Mouse (Mus musculus): ENCODE data around the gene Klhl30. TPM values are rescaled to one million over a fixed set of nuclear protein-coding genes. Genes with fewer than 3 reads are reported as not detected.

Klhl30 gene
- 0.41 and 0.59 TPM in 2 replicates for polyA plus RNA-seq (2016; fragmentation: Nextera tagmentation; extraction: Ambion mirVana)

DNA sequence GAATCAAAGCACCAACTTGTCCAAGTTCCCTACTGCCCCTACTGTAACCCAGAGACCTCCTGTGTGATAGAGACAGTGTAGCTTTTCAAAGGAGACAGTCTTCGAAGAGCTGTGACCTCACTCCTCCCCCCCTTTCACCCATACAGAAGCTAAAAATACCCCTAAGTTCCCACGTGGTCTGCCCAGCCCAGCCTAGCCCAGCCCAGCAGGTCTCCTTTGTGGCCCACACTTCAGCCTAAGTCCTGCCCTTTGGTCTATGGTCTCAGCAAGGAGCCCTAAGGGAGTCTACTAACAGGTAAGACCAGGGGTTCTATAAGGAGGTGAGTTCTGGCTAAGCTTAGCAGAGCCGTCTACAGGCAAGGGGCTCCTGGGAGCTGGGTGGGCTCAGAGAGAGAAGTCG lies at the start of gene Klhl30:
Klhl30 (plus strand) TSS at position 176 of the 400 bp plus-strand sequence.
- 73% methylated on average over 4 of the region's 4 CpGs for WGBS
- Histone ChIP-seq H3K4me2 (replicated peaks) (no peak within 1 kb of the TSS), H3K9me3 (replicated peaks) (no peaks in the 10 kb centered on the region), H3K27me3 (peaks cover 10% of the 10 kb centered on the region), H3K4me1 (no peaks in the 10 kb centered on the region), H3K36me3 (no peaks in the 10 kb centered on the region), H3K4me3 (no peak within 1 kb of the TSS), H3K9ac (no peak within 1 kb of the TSS), H3K27ac (no peak within 1 kb of the TSS)
- no peak for ATAC-seq (ENCODE audit: low FRiP score)

DNA sequence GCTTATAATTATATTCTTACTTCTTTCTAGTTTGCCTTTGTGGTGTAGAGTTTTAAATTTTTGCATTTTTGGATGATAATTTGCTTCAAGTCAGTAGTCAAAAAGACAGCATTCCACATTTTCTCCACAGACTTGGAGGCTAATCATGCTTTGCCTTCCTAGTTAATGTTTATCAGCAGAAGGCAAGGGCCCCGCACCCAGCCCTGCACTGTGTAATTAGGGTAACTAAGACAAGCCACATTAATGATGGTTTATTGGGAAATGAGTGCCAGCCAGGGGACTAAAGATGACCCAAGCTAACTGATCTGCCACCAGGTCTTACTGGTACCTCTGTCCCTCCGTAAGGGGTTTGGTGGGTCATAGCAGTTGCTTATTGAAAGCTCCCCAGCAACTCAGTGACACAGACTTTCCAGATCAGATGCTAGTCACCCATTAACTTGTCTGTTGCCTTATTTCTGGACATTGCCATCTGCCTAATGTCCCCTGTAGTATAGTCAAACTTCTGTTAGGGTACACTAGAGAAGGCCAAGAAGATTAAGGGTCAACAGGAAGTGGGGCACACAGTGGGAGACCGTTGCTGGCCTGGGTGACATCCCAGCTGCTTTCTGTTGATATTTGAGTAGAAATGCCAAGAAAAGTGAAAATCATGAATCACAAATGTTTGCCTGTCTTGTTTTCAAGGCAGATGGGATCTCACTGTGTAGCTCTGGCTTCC lies 49.5 kb upstream of the Klhl30 start:
- H3K27ac ChIP-seq, result no peak overlapping the region
- H3K9me3 ChIP-seq (replicated peaks), result no peaks in the 10 kb centered on the region
- H3K27me3 ChIP-seq, result no peaks in the 10 kb centered on the region
- WGBS, result 86% methylated on average over 3 of the region's 3 CpGs
- peaks cover 16% of the 10 kb centered on the region for H3K4me1 ChIP-seq
- no peak overlapping the region for H3K9ac ChIP-seq
- ATAC-seq (ENCODE audit: low FRiP score), result no peak
- H3K36me3 ChIP-seq, result peaks cover 19% of the 10 kb centered on the region
- H3K4me2 ChIP-seq (replicated peaks), result no peak overlapping the region
- no peak overlapping the region for H3K4me3 ChIP-seq

DNA sequence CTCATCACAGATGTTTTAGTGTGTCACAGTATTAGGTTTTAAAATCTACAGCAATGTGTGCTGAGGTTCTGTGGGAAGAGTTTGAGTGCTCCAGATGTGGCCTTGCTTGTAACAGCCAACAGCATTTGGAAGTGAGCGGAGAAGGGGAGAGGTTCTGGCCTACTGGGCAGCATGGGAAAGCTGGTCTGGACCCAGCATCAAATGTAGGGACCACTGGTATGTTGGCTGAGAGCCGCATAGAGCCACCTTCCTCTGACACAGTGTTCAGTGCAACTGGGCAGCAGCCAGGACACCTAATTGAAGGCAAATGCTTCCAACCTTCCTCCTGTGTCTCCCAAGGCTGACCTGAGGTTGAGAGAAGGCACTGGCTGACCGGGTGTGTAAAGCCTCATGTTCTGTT lies 48.8 kb upstream of the Klhl30 start:
- Histone ChIP-seq H3K36me3 (peaks cover 21% of the 10 kb centered on the region), H3K4me2 (replicated peaks) (no peak overlapping the region), H3K27me3 (no peaks in the 10 kb centered on the region), H3K9me3 (replicated peaks) (no peaks in the 10 kb centered on the region), H3K4me1 (peaks cover 16% of the 10 kb centered on the region), H3K27ac (no peak overlapping the region), H3K9ac (no peak overlapping the region), H3K4me3 (no peak overlapping the region)
- ATAC-seq (ENCODE audit: low FRiP score), result no peak
- WGBS, result 92% methylated on average over 3 of the region's 3 CpGs

DNA sequence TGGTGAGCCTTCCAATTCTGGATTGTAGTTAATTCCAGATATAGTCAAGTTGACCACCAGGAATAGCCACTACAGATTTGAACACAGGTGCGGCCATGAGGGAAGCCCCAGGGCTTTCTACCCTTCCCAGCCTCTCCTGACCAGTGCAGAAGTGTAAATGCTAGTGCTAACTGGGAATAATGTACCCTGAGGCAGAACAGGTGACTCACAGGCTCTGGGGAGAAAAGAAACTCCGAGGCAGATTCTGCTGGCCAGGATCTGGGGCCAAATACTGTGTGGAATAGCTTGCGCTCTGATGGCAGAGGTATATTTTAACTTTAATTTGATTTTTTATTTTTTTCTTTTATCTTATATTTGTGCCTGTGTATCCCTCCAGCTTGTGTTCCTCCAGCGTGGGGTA lies 46.2 kb upstream of the Klhl30 start:
- ATAC-seq (ENCODE audit: low FRiP score), result no peak
- Histone ChIP-seq H3K27me3 (no peaks in the 10 kb centered on the region), H3K4me1 (peaks cover 3% of the 10 kb centered on the region; the same call in 1 of the 2 replicates), H3K4me3 (no peak overlapping the region), H3K9ac (no peak overlapping the region), H3K36me3 (peaks cover 44% of the 10 kb centered on the region), H3K9me3 (replicated peaks) (no peaks in the 10 kb centered on the region), H3K4me2 (replicated peaks) (no peak overlapping the region), H3K27ac (no peak overlapping the region)
- 91% methylated on average over 4 of the region's 4 CpGs for whole genome bisulfite sequencing

DNA sequence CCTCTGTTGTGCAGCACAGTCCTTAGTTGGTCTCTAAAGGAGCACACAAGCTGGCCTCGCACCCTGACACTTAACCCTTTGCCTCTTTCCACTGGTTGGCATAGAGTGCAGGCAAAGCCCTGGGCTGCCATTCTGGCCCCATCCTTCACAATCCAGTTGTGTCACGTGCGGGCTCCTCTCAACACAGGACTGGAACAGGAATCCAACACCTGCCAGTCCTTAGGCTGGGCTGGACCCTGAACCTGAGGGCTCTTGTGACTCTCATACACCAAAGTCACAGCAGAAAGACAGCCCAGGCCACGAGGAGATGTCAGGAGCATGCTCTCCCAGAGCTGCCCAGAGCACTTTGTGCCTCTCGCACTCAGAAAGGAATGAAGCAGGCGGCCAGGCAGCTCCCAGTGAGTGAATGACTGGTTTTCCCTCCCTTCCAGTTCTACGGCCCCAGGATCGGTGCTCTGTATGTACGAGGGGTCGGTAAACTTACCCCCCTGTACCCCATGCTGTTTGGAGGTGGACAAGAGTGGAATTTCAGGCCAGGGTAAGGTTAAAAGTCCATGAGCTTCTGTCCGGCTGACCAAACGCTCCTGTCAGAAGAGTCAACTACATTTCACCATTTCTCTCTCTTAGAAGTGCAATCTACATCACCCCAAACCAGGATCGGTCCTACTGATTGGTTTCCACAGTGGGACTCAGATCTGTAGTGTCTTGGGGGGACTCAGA lies 41.3 kb upstream of the Klhl30 start:
- Histone ChIP-seq H3K4me3 (no peak overlapping the region), H3K27ac (no peak overlapping the region), H3K4me1 (peaks cover 10% of the 10 kb centered on the region), H3K4me2 (replicated peaks) (no peak overlapping the region), H3K9ac (no peak overlapping the region), H3K9me3 (replicated peaks) (no peaks in the 10 kb centered on the region), H3K27me3 (no peaks in the 10 kb centered on the region), H3K36me3 (peaks cover 53% of the 10 kb centered on the region)
- ATAC-seq (ENCODE audit: low FRiP score), result no peak
- 90% methylated on average over 13 of the region's 13 CpGs for WGBS

DNA sequence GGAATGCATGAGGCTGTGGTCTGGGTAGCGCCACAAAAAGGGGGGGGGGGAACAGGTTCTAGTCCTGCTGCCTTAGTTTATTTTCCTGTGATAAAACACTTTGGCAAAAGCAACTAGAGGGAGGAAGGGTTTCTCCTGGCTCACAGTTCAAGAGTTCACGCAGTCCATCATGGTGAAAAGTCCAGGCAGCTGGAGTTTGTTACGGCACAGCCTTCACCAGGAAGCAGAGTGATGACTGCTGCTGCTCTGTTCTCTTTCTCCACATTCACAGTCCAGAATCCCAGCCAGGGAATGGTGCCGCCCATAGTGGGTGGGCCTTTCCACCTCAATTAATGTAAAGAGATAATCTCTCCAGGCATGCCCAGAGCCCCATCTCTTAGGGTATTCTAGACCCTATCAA lies 38.5 kb upstream of the Klhl30 start:
- Histone ChIP-seq H3K27ac (no peak overlapping the region), H3K9ac (no peak overlapping the region), H3K4me3 (no peak overlapping the region), H3K4me2 (replicated peaks) (no peak overlapping the region), H3K36me3 (peaks cover 33% of the 10 kb centered on the region), H3K27me3 (no peaks in the 10 kb centered on the region), H3K9me3 (replicated peaks) (no peaks in the 10 kb centered on the region), H3K4me1 (peaks cover 10% of the 10 kb centered on the region)
- ATAC-seq (ENCODE audit: low FRiP score), result no peak
- WGBS, result 97% methylated on average over 4 of the region's 4 CpGs

DNA sequence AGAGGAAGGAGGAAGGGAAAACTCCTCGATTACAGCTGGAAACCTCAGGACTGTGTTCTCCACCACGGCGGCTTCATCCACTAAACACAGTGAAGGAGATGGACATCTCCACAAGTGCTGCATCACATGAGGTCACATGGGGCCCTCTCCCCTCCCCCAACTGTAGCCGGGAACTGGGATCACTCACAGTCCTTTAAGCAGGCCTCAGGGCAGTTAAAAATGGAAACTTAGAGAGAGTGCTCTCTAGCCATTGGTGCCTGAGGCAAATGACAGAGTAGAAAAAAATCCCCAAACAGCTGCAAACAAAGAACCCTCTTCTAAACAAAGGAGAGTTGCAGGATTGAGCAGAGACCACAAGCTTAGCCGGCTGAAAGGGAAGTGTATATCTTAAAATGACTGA lies 37.6 kb upstream of the Klhl30 start:
- Histone ChIP-seq H3K27me3 (no peaks in the 10 kb centered on the region), H3K9me3 (replicated peaks) (no peaks in the 10 kb centered on the region), H3K9ac (0 out of 2 replicates have a peak overlapping the region, but pooled peaks have one; percentile 8), H3K4me2 (replicated peaks) (no peak overlapping the region), H3K27ac (peak overlapping the region; percentile 35), H3K36me3 (peaks cover 26% of the 10 kb centered on the region), H3K4me1 (peaks cover 10% of the 10 kb centered on the region), H3K4me3 (no peak overlapping the region)
- no peak for ATAC-seq (ENCODE audit: low FRiP score)
- WGBS, result 48% methylated on average over 5 of the region's 5 CpGs

DNA sequence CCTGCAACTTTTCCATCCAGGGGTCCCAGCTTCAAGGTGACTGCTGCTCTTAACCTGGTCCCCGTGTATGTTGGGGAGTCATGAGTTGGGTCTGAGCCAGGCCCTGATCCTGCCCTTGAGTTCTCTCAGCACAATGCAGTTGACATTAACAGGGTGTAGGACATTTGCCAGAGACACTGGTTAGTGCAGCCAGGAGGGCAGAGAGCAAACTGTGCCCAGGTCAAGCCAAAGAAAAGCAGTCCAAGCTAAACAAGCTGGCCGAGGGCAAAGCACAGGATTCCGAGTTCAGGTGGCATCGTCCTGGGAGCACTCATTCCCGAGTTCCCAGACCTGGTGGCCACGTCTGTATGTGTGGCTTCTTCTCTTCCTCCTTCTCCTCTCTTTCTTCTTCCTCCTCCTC lies 33.2 kb upstream of the Klhl30 start:
- Histone ChIP-seq H3K4me3 (no peak overlapping the region), H3K9ac (no peak overlapping the region), H3K9me3 (replicated peaks) (no peaks in the 10 kb centered on the region), H3K27me3 (no peaks in the 10 kb centered on the region), H3K4me2 (replicated peaks) (no peak overlapping the region), H3K4me1 (peaks cover 10% of the 10 kb centered on the region), H3K27ac (no peak overlapping the region), H3K36me3 (no peaks in the 10 kb centered on the region)
- 86% methylated on average over 6 of the region's 6 CpGs for WGBS
- no peak for ATAC-seq (ENCODE audit: low FRiP score)

DNA sequence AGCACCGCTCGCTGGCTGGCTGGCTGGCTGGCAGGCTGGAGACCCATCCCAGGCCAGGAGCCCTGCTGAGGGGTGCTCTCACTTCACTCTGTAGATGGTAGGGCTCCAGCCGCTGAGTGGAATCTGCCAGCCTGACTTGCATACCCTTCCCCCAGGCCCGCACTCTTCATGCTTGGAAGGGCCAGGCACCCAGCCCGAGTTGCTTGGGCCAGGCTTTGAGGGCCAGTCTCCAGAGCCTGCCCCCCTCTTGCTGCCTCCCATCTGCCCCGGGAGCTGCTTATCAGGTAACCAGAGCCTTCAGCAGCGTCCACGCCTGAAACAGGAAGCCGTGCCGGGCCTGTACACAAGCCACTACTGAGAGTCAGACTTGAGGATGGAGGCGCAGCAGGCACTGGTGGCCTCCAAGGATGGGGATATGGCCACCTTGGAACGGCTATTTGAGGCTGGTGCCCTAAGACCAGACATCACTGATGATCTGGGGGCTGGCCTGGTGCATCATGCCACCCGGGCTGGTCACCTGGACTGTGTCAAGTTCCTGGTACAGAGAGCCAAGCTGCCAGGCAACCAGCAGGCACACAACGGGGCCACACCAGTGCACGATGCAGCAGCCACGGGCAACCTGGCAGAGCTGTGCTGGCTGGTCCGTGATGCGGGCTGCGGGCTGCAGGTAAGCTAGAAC lies 28.9 kb upstream of the Klhl30 start, which contains the start of gene Espnl:
Espnl (plus strand) TSS at position 316 of the 679 bp plus-strand sequence.
- Histone ChIP-seq H3K4me2 (replicated peaks) (no peak within 1 kb of the TSS), H3K4me1 (no peaks in the 10 kb centered on the region), H3K27me3 (no peaks in the 10 kb centered on the region), H3K4me3 (no peak within 1 kb of the TSS), H3K27ac (no peak within 1 kb of the TSS), H3K9me3 (replicated peaks) (no peaks in the 10 kb centered on the region), H3K36me3 (no peaks in the 10 kb centered on the region), H3K9ac (no peak within 1 kb of the TSS)
- WGBS, result 72% methylated on average over 19 of the region's 19 CpGs
- ATAC-seq (ENCODE audit: low FRiP score), result no peak

DNA sequence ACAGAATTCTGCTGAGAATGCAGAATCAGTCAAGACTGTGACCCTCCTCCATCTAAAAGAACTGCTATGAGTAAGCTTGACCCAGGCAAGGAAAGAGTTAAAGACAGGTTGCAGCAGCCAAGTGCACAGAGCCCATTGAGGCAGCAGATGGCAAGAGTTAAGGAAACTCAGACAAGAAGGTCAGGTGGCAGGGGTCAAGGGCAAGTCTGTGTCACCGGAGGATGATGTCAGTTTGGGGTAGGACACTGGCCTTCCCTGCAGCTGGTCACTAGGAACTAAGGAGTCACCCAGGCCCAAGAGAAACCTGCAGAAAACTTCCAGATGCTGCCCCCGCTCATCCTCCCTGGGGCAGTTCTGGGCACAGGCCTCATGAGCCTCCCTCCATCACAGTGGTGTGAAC lies 26.2 kb upstream of the Klhl30 start:
- Histone ChIP-seq H3K27ac (no peak overlapping the region), H3K27me3 (no peaks in the 10 kb centered on the region), H3K9me3 (replicated peaks) (no peaks in the 10 kb centered on the region), H3K4me3 (no peak overlapping the region), H3K36me3 (no peaks in the 10 kb centered on the region), H3K4me2 (replicated peaks) (no peak overlapping the region), H3K9ac (no peak overlapping the region), H3K4me1 (peaks cover 4% of the 10 kb centered on the region; the same call in 1 of the 2 replicates)
- no peak for ATAC-seq (ENCODE audit: low FRiP score)
- 58% methylated on average over 2 of the region's 2 CpGs for WGBS

DNA sequence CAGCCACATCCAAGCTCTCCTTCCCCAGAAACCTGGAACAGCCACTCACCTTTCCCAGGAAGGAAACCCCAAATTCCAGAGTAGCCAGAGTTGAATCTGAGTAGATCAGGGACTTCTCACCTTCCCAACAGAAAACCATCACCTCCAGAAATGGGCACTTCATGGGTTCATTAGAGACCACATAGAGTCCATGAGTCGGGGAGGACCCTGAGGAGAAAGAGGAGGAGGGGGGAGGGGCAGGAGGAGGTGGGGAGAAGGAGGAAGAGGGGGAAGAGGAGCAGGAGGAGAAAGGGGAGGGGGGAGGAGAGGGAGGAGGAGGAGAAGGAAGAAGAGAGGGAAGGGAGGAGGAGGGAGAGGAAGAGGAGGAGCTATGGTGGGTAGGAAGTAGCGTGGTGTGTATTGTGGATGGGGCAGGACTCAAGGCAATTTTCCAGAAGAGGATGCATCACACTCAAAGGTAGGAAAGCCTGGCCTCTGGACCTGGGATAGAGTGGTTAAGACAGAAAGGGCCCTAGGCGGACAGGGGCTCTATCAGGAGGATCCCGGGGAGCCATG lies 25.3 kb upstream of the Klhl30 start:
- Histone ChIP-seq H3K9ac (no peak overlapping the region), H3K36me3 (no peaks in the 10 kb centered on the region), H3K9me3 (replicated peaks) (no peaks in the 10 kb centered on the region), H3K27me3 (no peaks in the 10 kb centered on the region), H3K27ac (no peak overlapping the region), H3K4me3 (no peak overlapping the region), H3K4me1 (peaks cover 4% of the 10 kb centered on the region; the same call in 1 of the 2 replicates), H3K4me2 (replicated peaks) (no peak overlapping the region)
- 73% methylated on average over 4 of the region's 4 CpGs for WGBS
- no peak for ATAC-seq (ENCODE audit: low FRiP score)

DNA sequence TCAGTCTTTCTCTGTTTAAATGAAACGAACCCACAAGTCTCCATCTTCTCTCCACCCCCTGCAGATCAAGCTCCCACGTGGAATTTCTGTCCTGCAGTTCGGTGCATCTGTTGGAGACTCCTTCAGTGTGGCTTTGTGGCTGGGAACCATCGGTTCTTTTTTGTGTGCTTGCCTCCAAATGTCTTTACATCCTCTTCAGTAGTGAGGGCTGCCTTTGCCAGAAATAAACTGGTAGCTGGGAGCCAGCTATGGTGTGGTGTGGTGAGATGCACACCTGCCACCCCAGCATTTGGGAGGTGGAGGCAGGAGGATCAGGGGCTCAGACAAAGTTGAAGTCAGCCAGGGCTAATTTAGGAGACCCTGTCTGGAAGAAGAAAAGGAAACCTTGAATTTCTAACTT lies 18.7 kb upstream of the Klhl30 start:
- ATAC-seq (ENCODE audit: low FRiP score), result no peak
- Histone ChIP-seq H3K4me3 (no peak overlapping the region), H3K4me2 (replicated peaks) (no peak overlapping the region), H3K9ac (no peak overlapping the region), H3K27me3 (no peaks in the 10 kb centered on the region), H3K36me3 (no peaks in the 10 kb centered on the region), H3K4me1 (peaks cover 4% of the 10 kb centered on the region; the same call in 1 of the 2 replicates), H3K27ac (no peak overlapping the region), H3K9me3 (replicated peaks) (no peaks in the 10 kb centered on the region)
- WGBS, result 63% methylated on average over 4 of the region's 4 CpGs

Measured in hindbrain, embryonic 12.5 days (tissue).